Mouse (Mus musculus) frontal cortex, adult 2 months (tissue): ENCODE results near the gene Mylk2. TPM values are rescaled to one million over a fixed set of nuclear protein-coding genes. Genes with fewer than 3 reads are reported as not detected.
A peak's percentile ranks its signal among the peaks of the same experiment; 100 is the strongest.

Experiments
- DNase-seq, 2 experiments: peaks; one replicate each; pipeline ENCODE4 v3.0.0; 2022; ENCODE audit warnings: low spot score in 1 of 2; ENCODE audit errors: extremely low spot score in 1 of 2
- polyA plus RNA-seq: library from polyadenylated mRNA; depleted of rRNA; stranded (reverse); fragments of >200 nt; gene quantifications from 2 replicates; pipeline ENCODE4 v1.2.3, GENCODE M21; 2012

Gene Mylk2
- polyA plus RNA-seq, 1 experiment: not detected

GRCm38 (mm10) chr2:152913471-152913870, 2.3 kb downstream of the Mylk2 start:
- DNase-seq: no peak

DNA sequence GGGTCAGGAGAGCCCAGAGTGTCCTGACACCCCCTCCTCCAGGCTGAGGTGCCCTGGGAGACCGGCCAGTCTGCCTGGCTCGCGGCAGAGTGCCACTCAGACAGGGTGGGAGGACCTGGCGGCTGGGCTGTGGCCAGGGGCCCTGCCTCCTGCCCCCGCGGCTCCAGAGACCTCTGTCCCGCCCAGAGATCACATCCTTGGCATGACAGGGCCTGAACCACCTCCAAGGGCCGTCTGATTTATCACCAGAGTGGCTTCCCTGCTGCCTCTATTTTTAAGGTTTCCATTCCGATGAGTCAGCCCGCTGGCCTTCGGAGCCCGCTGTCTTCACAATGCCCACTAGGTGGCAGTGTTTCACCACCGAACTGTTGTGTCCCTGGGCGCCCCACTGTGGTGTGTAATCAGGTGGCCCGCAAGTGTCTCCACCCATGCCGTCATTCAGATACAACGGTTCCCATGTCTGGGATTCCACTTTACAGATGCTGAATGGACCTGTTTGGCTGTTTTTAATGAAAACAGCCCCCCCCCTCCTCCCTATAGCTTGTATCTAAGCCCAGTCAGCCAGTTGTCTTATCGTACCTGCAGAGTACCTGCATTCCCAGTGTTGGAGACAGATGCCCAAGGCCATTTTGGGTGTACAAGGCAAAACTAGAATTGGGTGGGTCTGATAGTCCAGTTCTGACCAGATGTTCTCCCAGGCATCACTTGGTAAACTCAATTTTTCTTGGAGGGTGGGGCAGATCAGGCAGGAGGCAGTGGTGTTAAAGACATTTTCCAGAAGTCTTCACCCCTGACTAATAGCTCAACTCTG, 3.4 kb downstream of the Mylk2 start:
- DNase-seq: peak; percentile 70 to 96

- no peak for DNase-seq
Measured at GRCm38 (mm10) chr2:152915453-152915852, 4.3 kb downstream of the Mylk2 start.

DNA sequence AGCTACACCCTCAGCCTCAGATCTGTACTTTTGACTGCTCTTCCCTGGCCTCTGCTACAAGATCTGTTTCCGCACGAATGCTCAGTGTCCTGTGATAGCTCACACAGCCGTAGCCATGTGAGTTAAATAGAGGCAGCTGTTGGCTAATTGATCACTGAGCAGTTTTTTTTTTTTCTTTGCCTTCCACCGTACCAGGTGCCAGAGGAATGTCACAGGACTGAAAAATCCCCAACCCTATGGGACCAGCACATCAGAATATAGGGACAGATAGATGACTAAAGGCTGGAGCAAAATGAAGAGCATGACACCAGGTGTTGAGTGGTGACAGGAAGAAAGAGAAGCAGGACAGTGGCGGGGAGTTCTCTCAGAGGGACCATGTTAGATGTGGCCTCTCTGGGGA, 5.0 kb downstream of the Mylk2 start:
- no peak for DNase-seq

DNA sequence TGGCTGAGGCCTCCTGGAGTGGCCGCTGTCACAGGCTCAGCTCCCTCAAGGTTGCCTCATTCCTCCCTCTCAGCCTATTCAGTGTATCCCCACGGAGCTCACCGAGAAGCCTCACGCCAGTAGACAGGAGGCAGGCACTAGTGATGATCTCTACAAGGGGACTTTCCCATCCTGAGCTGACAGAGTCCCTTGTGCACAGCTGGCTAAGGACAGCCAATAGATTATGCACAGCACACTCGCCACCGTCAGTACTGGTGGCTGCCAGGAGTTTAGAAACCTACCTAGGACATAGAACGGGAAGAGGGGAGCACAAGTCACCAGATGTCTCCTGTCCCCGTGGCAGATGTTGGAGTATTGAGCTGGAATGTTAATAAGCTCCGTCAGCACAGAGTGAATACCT, 6.5 kb downstream of the Mylk2 start:
- DNase-seq: no peak

DNA sequence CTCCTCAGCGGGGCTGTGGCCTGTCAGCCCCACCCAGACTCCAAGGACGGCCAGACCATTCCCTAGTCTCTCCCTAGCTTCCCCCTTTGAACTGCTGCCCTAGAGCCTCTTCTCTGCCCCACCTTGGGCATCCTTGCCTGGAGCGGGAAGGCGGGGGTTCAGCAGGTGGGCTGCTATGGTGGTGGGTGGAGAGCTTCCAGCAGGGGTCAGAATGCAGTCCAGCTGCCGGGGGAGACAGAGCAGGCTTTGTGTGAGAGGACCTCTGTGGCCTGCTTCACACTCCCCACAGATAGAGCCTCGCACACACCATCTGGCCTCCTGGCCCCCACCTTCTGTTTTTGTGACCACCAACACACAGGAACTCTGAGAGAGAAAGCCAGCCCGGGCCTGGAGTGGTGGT, 11.2 kb downstream of the Mylk2 start:
- no peak for DNase-seq

GRCm38 (mm10) chr2:152923621-152924020, 12.5 kb downstream of the Mylk2 start:
- no peak for DNase-seq

- no peak for DNase-seq
Measured at GRCm38 (mm10) chr2:152924128-152924527, 13.0 kb downstream of the Mylk2 start.

- no peak for DNase-seq
Measured at GRCm38 (mm10) chr2:152924543-152924942, 13.4 kb downstream of the Mylk2 start.

GRCm38 (mm10) chr2:152925189-152925872, 14.2 kb downstream of the Mylk2 start:
- DNase-seq: no peak

DNA sequence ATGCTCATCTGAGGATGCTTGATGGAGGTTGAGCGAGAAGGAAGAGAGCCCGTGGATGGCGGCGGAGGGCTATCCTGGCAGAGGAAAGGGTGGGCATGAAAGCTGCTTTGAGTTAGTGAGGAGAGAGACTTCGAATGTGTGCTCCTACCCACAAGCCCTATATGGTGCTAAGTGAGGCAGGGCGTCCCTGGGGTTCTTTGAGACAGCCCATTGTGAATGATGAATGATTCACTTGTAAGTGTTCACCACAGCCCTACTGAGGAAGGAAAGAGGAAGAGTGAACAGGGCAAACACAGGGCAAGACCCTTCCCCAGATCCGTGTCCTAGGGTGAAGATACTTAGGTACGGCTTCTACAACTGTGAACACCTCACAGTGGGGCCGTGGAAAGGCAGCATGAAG, 15.7 kb downstream of the Mylk2 start:
- DNase-seq: no peak

- DNase-seq: no peak
Measured at GRCm38 (mm10) chr2:152927371-152927770, 16.2 kb downstream of the Mylk2 start.

GRCm38 (mm10) chr2:152928219-152928987, 17.3 kb downstream of the Mylk2 start:
- no peak for DNase-seq

DNA sequence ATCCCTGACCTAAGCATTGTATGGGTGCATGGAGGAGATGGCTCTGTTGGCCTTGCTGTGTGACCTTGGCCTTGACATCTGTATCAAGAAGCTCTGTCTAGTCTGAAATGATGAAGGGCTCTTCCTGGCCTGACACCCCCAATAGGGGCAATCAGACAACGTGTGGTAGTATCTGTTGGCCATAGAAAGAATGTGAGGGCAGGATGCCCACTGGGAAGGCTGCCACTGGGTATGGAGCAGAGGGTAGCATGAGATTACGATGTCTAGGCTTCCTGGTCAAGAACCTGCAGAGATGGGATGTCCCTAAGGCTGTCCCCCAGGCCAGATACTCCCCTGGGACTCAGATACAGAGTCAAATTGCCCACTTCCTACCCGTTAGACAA, 17.8 kb downstream of the Mylk2 start:
- no peak for DNase-seq

- no peak for DNase-seq
Measured at GRCm38 (mm10) chr2:152930276-152930675, 19.1 kb downstream of the Mylk2 start.

DNA sequence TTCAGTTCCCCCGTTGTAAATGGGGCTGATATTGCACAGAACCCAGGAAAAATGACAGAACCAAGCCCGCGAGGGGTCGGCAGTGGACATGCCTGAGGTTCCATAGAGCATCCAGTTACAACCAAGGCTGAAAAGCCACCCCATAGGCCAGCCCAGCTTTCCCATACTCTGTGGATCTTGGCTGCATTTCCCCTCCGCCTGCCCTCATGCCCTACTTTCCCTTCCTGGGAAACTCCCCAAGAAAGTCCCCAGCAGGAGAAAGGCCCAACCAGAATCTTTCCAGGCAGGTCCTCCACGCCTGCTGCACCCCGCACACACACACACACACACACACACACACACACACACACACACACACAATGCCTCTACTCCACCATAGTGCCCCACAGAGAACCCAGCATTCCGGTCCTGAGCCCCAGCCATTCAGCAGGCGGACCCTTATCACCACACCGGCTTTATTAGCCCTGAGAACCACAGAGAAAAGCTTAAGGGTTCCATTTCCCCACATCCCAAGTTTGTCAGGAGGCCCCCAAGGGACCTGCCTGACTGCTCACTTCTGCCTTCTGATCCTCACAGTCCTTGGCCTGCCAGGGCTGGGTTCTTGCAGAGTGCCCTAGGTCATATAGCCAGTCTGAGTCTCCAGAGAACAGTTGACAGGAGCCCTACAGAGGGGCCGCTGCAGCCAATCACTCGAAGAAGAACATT, 20.5 kb downstream of the Mylk2 start:
- no peak for DNase-seq

DNA sequence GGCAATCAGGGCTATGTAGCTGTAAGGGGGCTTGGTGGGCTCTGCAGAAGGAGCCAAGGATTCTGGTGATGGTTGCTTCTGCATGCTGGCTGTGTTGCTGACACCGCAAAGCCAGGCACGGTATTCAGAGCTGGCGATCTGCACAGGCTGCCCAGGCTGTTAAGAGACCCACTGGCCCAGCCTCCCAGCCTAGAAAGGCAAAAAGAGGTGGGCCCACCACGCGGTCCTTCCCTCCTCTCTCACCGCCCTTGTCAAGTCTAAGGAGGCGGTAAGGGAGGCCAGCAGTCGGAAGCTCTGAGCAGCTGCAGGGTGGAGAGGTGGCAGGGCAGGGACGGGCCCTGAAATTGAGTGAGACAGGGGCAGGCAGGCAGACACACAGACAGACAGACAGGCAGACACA, 21.9 kb downstream of the Mylk2 start, which contains the start of gene Foxs1:
Gene Foxs1, minus strand, starts transcription at position 161 of the 400 bp plus-strand sequence.
- DNase-seq: no peak

GRCm38 (mm10) chr2:152933614-152934013, 22.5 kb downstream of the Mylk2 start:
- DNase-seq: peak in 1 of 2 experiments; percentile 61

DNA sequence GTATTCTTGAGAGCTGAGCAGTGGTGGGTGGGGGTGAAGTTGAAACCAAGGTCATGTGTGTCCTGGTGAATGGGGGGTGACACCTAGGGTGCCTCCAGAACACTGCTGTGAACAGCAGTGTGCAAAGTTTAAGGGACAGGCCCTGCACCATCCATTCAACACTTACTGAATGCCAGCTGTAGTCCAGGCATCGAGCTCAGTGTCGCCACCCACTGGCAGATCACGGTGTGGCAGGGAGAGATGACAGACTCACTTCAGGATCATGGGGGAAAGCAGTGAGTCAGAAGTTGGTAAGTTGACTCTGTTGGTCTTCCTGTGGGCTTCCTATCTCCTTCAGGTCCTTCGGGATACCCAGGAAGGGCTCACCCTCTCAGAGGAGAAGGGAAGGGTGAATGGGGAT, 28.7 kb downstream of the Mylk2 start:
- peak in 1 of 2 experiments; percentile 73 for DNase-seq

- DNase-seq: no peak
Measured at GRCm38 (mm10) chr2:152941106-152941505, 30.0 kb downstream of the Mylk2 start.

DNA sequence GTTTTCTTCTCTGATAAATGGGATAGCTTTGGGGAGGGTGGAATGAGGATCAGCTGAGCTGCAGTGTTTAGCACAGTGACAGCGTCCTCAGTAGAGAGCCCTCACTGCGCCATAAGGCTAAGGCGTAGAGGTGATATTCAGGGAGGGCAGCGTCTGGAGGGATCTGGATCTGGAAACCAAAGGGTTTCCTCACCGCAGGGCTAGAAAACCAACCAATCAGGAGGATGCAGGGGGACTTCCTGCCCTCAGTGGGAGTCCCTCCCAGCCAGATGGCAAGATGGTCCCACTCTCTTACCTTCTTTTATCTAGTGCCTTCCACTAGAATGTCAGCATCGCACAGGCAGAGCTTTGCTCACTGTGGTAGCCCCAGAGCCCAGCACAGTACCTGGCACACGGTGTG, 30.6 kb downstream of the Mylk2 start:
- DNase-seq: no peak
